27 mouse cellular contexts compared by ENCODE assay signal in the genomic region with DNA sequence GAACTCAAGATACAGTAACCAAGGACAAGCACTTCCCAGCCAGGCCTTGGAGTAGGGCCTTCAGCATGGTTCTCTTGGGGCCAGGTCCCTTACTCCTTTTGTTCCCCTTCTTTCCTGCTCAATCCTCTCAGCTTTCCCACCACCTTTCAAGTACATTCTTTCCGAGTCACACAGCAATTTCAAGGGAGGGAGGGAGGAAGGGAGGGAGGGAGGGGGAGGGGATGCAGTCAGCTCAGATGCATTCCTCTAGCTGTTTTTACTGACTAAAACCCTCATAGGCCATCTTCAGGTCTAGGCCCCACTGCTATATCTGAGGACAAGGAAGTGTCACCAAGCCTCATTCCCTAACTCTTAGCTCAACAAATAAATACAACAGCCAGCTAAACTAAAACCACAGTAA. TPM values are rescaled to one million over a fixed set of nuclear protein-coding genes. Genes with fewer than 3 reads are reported as not detected.
DNase-seq lines count a peak whose midpoint lies in the region; ATAC-seq and TF ChIP-seq lines count a peak whose summit lies in the region.
"Had no signal": no experiment of that assay in that cellular context is flagged by ENCODE, and none has a peak within 500 bp of the region (broad histone marks: within the 10 kb centered on the region; RNA-seq: fewer than 3 reads in every experiment).

No protein-coding gene starts in this region.

- peaks cover 8% of the 10 kb centered on the region for H3K4me1 ChIP-seq in heart, embryonic 10.5 days
- H3K4me1 ChIP-seq in heart, postnatal 0 days (ENCODE audit: control insufficient read depth, insufficient read depth), result no peaks in the 10 kb centered on the region
- H3K4me1 ChIP-seq: hindbrain, embryonic 12.5 days; intestine, embryonic 15.5 days had no signal

- H3K9ac ChIP-seq in heart, postnatal 0 days (replicated peaks; ENCODE audit: low read depth, low read length), result no peak overlapping the region
- H3K9ac ChIP-seq: forebrain, embryonic 13.5 days; hindbrain, embryonic 12.5 days; intestine, embryonic 15.5 days; liver, embryonic 13.5 days had no signal

- no peak overlapping the region for H3K4me2 ChIP-seq in heart, postnatal 0 days (ENCODE audit: low read depth, low read length)
- H3K4me2 ChIP-seq: forebrain, embryonic 13.5 days; hindbrain, embryonic 12.5 days; intestine, embryonic 15.5 days; liver, embryonic 13.5 days had no signal

- no peak for TF ChIP-seq EP300 in heart, postnatal 0 days (IDR thresholded peaks at IDR 0.05; ENCODE audit: low read depth)

- H3K36me3 ChIP-seq in heart, embryonic 10.5 days, result peaks cover 42% of the 10 kb centered on the region; the same call in 1 of the 2 replicates
- peaks cover 52% of the 10 kb centered on the region for H3K36me3 ChIP-seq in heart, postnatal 0 days (replicated peaks; ENCODE audit: control insufficient read depth, insufficient read depth, low read length)

- peak overlapping the region; percentile 26; the same call in 1 of the 2 replicates for H3K27ac ChIP-seq in heart, embryonic 10.5 days
- no peak overlapping the region for H3K27ac ChIP-seq in heart, postnatal 0 days (ENCODE audit: low read depth)
- H3K27ac ChIP-seq: forebrain, embryonic 13.5 days; hindbrain, embryonic 12.5 days; hindbrain, postnatal 0 days; intestine, embryonic 15.5 days; layer of hippocampus, adult 2 months; liver, embryonic 13.5 days; macrophage had no signal

- H3K4me3 ChIP-seq in heart, embryonic 10.5 days, result peak overlapping the region; percentile 5; the same call in 1 of the 2 replicates
- H3K4me3 ChIP-seq in heart, postnatal 0 days (ENCODE audit: low read depth, low read length), result no peak overlapping the region
- H3K4me3 ChIP-seq: forebrain, embryonic 13.5 days; hindbrain, embryonic 12.5 days; intestine, embryonic 15.5 days; layer of hippocampus, adult 2 months; liver, embryonic 13.5 days had no signal

- 0% methylated on average over 1 of the region's 1 CpGs for WGBS in heart, embryonic 10.5 days
- 20% methylated on average over 1 of the region's 1 CpGs for WGBS in heart, postnatal 0 days

- ATAC-seq in heart, postnatal 0 days (ENCODE audit: insufficient read depth, low read depth), result 0 out of 2 replicates have a peak, but pooled peaks have one; percentile 20
- ATAC-seq: forebrain, embryonic 13.5 days; hindbrain, postnatal 0 days; intestine, embryonic 15.5 days had no signal

- no peak for TF ChIP-seq CTCF in heart, postnatal 0 days (IDR thresholded peaks at IDR 0.05; ENCODE audit: low read depth)

- no peak for DNase-seq in heart, embryonic 10.5 days (ENCODE audit: low spot score)
- DNase-seq in heart, postnatal 25 days (ENCODE audit: low spot score), result no peak
- DNase-seq in heart, postnatal 0 days (ENCODE audit: low spot score), result peak; percentile 50
- DNase-seq in heart, postnatal 10 days, result no peak
- DNase-seq in NIH3T3 (ENCODE audit: low read depth), result peak; percentile 28
- peak; percentile 21 for DNase-seq in ZHBTc4 (ENCODE audit: low read depth, low spot score)
- no peak for DNase-seq in layer of hippocampus, adult 8-10 months (ENCODE audit: low spot score in 2 of 2)
- DNase-seq: adrenal gland, adult 2 months; adrenal gland, postnatal 36 days; B cell, adult 2 months; cerebellum, adult 18-20 months; cerebellum, postnatal 10 days; gastrocnemius, postnatal 14 days; heart, postnatal 14 days; kidney, adult 2 months; kidney, postnatal 36 days; liver, embryonic 13.5 days; lung, adult 2 months; midbrain, embryonic 14.5 days; thymus, adult 2 months; thymus, postnatal 4 days had no signal

- intact Hi-C loops in heart, postnatal 25 days (cut with DNase I), result no loop called here
- intact Hi-C loops in heart, postnatal 10 days (cut with DNase I), result no loop called here

- no peaks in the 10 kb centered on the region for H3K27me3 ChIP-seq in heart, embryonic 10.5 days (ENCODE audit: insufficient read depth, poor library complexity, severe bottlenecking)
- no peaks in the 10 kb centered on the region for H3K27me3 ChIP-seq in heart, postnatal 0 days (ENCODE audit: control insufficient read depth, insufficient read depth, low read length)
- H3K27me3 ChIP-seq: forebrain, embryonic 13.5 days; hindbrain, embryonic 12.5 days; intestine, embryonic 15.5 days; liver, embryonic 13.5 days had no signal

- H3K9me3 ChIP-seq in heart, embryonic 10.5 days, result no peaks in the 10 kb centered on the region
- no peaks in the 10 kb centered on the region for H3K9me3 ChIP-seq in heart, postnatal 0 days (replicated peaks; ENCODE audit: control insufficient read depth, low read length)
- H3K9me3 ChIP-seq: forebrain, embryonic 13.5 days; hindbrain, embryonic 12.5 days; intestine, embryonic 15.5 days; liver, embryonic 13.5 days had no signal

RNA-seq across cellular contexts. Expression of gene Emsy, which starts 12.3 kb away (rescaled TPM):
- 29.1 and 34.1 TPM in 2 replicates for polyA plus RNA-seq in heart, embryonic 10.5 days (2016; fragmentation: Nextera tagmentation; extraction: Ambion mirVana)
- 10 to 100 TPM; 25.0 to 31.1 TPM for total RNA-seq in heart, postnatal 25 days (2021)
- 20.1 and 33.2 TPM in 2 replicates for total RNA-seq in heart, postnatal 0 days (2014; rRNA removed; ENCODE audit: low replicate concordance)
- polyA plus RNA-seq in heart, postnatal 0 days (2015; fragmentation: Nextera tagmentation; extraction: Ambion mirVana), result 8.8 and 9.1 TPM in 2 replicates
- total RNA-seq in heart, postnatal 10 days (2021), result 10 to 100 TPM; 28.4 to 36.3 TPM
- 10 to 100 TPM; 56.5 to 76.9 (median 72.2) TPM for total RNA-seq in layer of hippocampus, adult 8-10 months (2022)

RNA-seq across cellular contexts. Expression of gene Thap12, which starts 58.7 kb away (rescaled TPM):
- polyA plus RNA-seq in heart, embryonic 10.5 days (2016; fragmentation: Nextera tagmentation; extraction: Ambion mirVana), result 39.5 and 40.6 TPM in 2 replicates
- total RNA-seq in heart, postnatal 25 days (2021), result 10 to 100 TPM; 70.0 to 76.2 TPM
- total RNA-seq in heart, postnatal 0 days (2014; rRNA removed; ENCODE audit: low replicate concordance), result 48.6 and 50.6 TPM in 2 replicates
- 31.5 and 37.8 TPM in 2 replicates for polyA plus RNA-seq in heart, postnatal 0 days (2015; fragmentation: Nextera tagmentation; extraction: Ambion mirVana)
- total RNA-seq in heart, postnatal 10 days (2021), result 10 to 100 TPM; 72.5 to 74.6 TPM
- 10 to 100 TPM; 64.1 to 80.3 (median 70.4) TPM for total RNA-seq in layer of hippocampus, adult 8-10 months (2022)

Comparison
In these comparisons a context has a peak if more than half of its experiments do, and no peak if none do; other contexts are left out.
1. DNase-seq: peak in heart, postnatal 0 days (single experiment), NIH3T3 (single experiment) and ZHBTc4 (single experiment); none in heart, embryonic 10.5 days (single experiment), heart, postnatal 25 days (single experiment), heart, postnatal 10 days (0 of 2) and layer of hippocampus, adult 8-10 months (0 of 2).